Mouse (Mus musculus) limb, embryonic 14.5 days (tissue): Measurements from ENCODE around the gene Gnat2. TPM values are rescaled to one million over a fixed set of nuclear protein-coding genes. Genes with fewer than 3 reads are reported as not detected.

Experiments
- ATAC-seq: fragments of 200-750 bp; cut with Nextera tagmentation; 2 replicates; pipeline ENCODE4 v1.8.0; 2017; ENCODE audit warnings: low read depth, moderate number of reproducible peaks, moderate TSS enrichment; ENCODE audit not compliant: low FRiP score
- DNase-seq: peaks from one replicate; pipeline ENCODE4 v3.0.0-alpha.2; 2015; ENCODE audit warnings: low spot score
- H3K27ac ChIP-seq: fragments of 300-500 bp; sonication (generic); replicated peaks from 2 replicates; pipeline ENCODE4 v1.5.1; 2014; ENCODE audit warnings: low read depth, mild to moderate bottlenecking, low read length, moderate library complexity, mixed read lengths
- H3K27me3 ChIP-seq: fragments of 300-500 bp; sonication (generic); 2 replicates; pipeline ENCODE4 v1.6.1; 2014; ENCODE audit warnings: low read length, mixed read lengths; ENCODE audit not compliant: control insufficient read depth, insufficient read depth
- H3K36me3 ChIP-seq: fragments of 300-500 bp; sonication (generic); 2 replicates; pipeline ENCODE4 v1.6.1; 2014; ENCODE audit warnings: mild to moderate bottlenecking, low read length, moderate library complexity, mixed read lengths; ENCODE audit not compliant: control insufficient read depth, insufficient read depth
- H3K4me1 ChIP-seq: fragments of 300-500 bp; sonication (generic); 2 replicates; pipeline ENCODE4 v1.6.1; 2014; ENCODE audit warnings: antibody characterized with exemption, low read length, mixed read lengths; ENCODE audit not compliant: control insufficient read depth, insufficient read depth
- H3K4me2 ChIP-seq: fragments of 300-500 bp; sonication (generic); replicated peaks from 2 replicates; pipeline ENCODE4 v1.6.1; 2014; ENCODE audit warnings: low read depth, mild to moderate bottlenecking, low read length, moderate library complexity; ENCODE audit not compliant: severe bottlenecking
- H3K4me3 ChIP-seq: fragments of 300-500 bp; sonication (generic); replicated peaks from 2 replicates; pipeline ENCODE4 v1.5.1; 2014; ENCODE audit warnings: low read length
- H3K9ac ChIP-seq: fragments of 300-500 bp; sonication (generic); 2 replicates; pipeline ENCODE4 v1.6.1; 2014; ENCODE audit warnings: mild to moderate bottlenecking, low read depth, low read length, moderate library complexity; ENCODE audit not compliant: severe bottlenecking
- H3K9me3 ChIP-seq: fragments of 300-500 bp; sonication (generic); 2 replicates; pipeline ENCODE4 v1.6.1; 2016; ENCODE audit warnings: low read length; ENCODE audit not compliant: control insufficient read depth
- POLR2A ChIP-seq: fragments of 200-500 bp; IDR thresholded peaks from 2 replicates; pipeline ENCODE4 v1.8.0; 2012; ENCODE audit warnings: inconsistent platforms, mild to moderate bottlenecking, moderate library complexity, borderline replicate concordance; ENCODE audit not compliant: insufficient read depth, insufficient read length; ENCODE audit errors: extremely low read depth
- WGBS: fragments of 180-500 bp; shearing (Covaris S2); extraction: QIAGEN DNeasy Blood & Tissue Kit; methylation state at CpG from one replicate; pipeline ENCODE4 v1.1.7; 2014; 5-methylcytosine and 5-hydroxymethylcytosine counted together
- polyA plus RNA-seq, 2 experiments: library from polyadenylated mRNA; depleted of rRNA in 1 of 2; stranded (reverse) in 1 of 2; unstranded in 1 of 2; fragments of >200 nt; fragmentation: Nextera tagmentation in 1 of 2; extraction: Ambion mirVana in 1 of 2; gene quantifications; 2 replicates each; pipeline versions ENCODE4 v1.2.1 to v1.2.3; 2012 to 2014

Gnat2 gene
- polyA plus RNA-seq, 2 experiments, result 0.70 TPM

DNA sequence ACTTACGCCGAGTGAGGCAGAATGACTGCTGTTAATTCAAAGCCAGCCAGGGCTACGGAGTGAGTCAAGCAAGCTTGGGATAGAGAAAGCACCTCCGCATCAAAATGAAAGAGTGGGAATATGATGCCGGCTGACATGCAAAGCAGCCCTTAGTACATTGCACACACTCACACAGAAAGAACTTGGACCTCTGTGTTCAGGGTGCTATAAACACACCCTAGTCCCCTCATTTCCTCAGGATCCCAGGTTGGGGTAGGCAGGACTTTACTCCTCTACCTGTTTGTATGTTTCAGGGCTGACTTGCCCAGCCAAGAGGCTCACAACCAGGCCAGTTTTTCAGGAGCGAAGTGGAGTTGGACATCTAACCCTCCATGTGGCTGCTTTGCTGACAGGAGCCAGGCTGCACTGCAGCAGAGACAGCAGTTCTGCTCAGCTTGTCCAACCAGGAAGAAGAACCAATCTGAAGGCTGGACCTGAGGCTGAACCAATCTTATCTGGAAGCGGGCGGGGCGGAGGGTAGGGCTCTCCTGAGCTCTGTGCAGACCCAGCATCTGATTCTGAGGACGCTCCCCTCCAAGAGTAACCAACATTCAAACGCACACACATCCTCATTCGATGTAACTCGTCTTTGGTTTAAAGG lies 23.2 kb upstream of the Gnat2 start:
- no peak overlapping the region for H3K9ac ChIP-seq
- H3K4me3 ChIP-seq, result no peak overlapping the region
- no peak for TF ChIP-seq POLR2A
- H3K4me1 ChIP-seq, result no peaks in the 10 kb centered on the region
- H3K9me3 ChIP-seq, result no peaks in the 10 kb centered on the region
- no peaks in the 10 kb centered on the region for H3K27me3 ChIP-seq
- no peak for ATAC-seq
- H3K4me2 ChIP-seq, result no peak overlapping the region
- no peak overlapping the region for H3K27ac ChIP-seq
- H3K36me3 ChIP-seq, result peaks cover 16% of the 10 kb centered on the region
- 61% methylated on average over 13 of the region's 13 CpGs for WGBS
- DNase-seq, result no peak

DNA sequence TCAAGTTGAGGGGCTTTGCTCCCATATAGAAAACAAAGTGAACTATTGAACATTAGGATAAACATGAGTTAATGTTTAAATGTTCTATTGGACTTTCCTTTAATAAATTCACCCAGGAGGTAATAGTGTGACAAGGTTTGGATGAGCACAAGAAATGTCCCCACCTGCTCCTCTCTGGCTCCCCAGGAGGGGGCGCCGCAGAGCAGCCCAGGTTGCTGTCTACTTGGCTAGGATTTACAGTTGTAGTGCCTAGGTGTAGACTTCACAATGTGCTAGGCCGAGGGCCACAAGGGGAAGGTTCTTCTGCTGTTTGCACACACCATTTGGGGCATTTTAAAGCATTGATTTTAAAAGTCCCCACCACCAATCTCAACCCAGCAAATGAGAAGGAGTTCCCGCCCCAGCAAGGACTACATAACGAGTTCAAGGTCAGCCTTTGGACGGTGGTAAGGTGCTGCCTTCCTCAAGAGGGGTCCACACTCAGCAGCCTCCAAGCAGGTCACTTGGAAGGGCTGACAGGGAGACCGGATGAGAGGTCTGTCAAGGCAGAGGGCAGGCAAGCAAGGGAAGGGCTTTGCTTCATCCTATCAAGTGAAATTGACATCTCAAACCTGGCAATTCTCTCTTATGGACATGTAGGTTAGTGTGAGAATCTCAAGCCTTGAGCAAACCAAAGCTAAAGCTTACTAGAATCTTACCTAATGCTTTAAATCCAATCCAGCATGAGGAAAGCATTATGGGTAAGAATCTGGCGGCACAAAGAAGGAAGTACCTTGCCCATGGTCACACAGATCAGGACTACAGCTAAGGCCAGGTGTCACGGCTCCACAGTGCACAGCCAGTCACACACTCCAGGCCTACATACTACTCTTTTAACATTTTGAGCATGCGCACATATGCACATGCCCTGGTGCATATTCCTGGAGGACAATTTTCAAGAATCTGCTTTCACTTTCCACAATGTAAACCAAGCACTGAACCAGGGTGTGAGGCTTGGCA lies 22.0 kb upstream of the Gnat2 start:
- Histone ChIP-seq H3K27ac (no peak overlapping the region), H3K4me2 (no peak overlapping the region), H3K9ac (no peak overlapping the region), H3K4me3 (no peak overlapping the region), H3K9me3 (no peaks in the 10 kb centered on the region), H3K36me3 (peaks cover 28% of the 10 kb centered on the region), H3K27me3 (no peaks in the 10 kb centered on the region), H3K4me1 (no peaks in the 10 kb centered on the region)
- peak; percentile 45; the same call in 1 of the 2 replicates for ATAC-seq
- TF ChIP-seq POLR2A, result no peak
- peak; percentile 15 for DNase-seq
- 60% methylated on average over 10 of the region's 10 CpGs for WGBS

- Histone ChIP-seq H3K4me3 (no peak overlapping the region), H3K27ac (no peak overlapping the region), H3K9me3 (no peaks in the 10 kb centered on the region), H3K36me3 (peaks cover 52% of the 10 kb centered on the region), H3K4me1 (no peaks in the 10 kb centered on the region), H3K9ac (no peak overlapping the region), H3K4me2 (no peak overlapping the region), H3K27me3 (no peaks in the 10 kb centered on the region)
- no peak for DNase-seq
- TF ChIP-seq POLR2A, result no peak
- WGBS, result 75% methylated on average over 10 of the region's 10 CpGs
- ATAC-seq, result no peak
Measured at GRCm38 (mm10) chr3:108072983-108073569, 19.5 kb upstream of the Gnat2 start.

- TF ChIP-seq POLR2A, result no peak
- H3K36me3 ChIP-seq, result peaks cover 75% of the 10 kb centered on the region
- H3K27me3 ChIP-seq, result no peaks in the 10 kb centered on the region
- no peak for ATAC-seq
- H3K27ac ChIP-seq, result no peak overlapping the region
- no peak overlapping the region for H3K4me2 ChIP-seq
- H3K9me3 ChIP-seq, result no peaks in the 10 kb centered on the region
- H3K4me1 ChIP-seq, result peaks cover 2% of the 10 kb centered on the region; the same call in 1 of the 2 replicates
- H3K9ac ChIP-seq, result no peak overlapping the region
- H3K4me3 ChIP-seq, result no peak overlapping the region
- DNase-seq, result no peak
- WGBS, result 92% methylated on average over 8 of the region's 9 CpGs
Measured at GRCm38 (mm10) chr3:108076836-108077235, 15.8 kb upstream of the Gnat2 start.

DNA sequence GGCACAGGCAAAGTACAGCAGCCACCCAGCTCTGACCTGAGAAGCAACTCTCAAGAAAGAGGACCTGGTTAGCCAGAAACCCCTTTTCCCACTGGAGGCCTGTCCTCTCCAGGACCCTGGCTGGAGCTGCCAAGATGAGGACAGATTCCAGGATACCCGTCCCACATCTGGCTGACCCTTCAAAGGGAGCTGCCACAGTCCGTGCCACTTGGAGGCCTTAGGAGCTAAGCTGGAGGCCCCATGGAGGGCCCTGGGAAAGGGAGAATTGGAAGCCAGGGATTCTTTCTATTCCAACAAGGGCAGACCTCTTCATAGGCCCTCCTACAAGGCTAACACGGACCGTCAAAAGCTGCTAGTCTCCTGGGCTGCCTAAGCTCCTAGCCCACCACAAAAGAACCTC lies 10.9 kb upstream of the Gnat2 start:
- ATAC-seq (no peak), DNase-seq (no peak)
- Histone ChIP-seq H3K9ac (no peak overlapping the region), H3K4me3 (no peak overlapping the region), H3K4me2 (no peak overlapping the region), H3K27ac (peak overlapping the region; percentile 41; the same call in 1 of the 2 replicates), H3K9me3 (no peaks in the 10 kb centered on the region), H3K27me3 (no peaks in the 10 kb centered on the region), H3K36me3 (peaks cover 38% of the 10 kb centered on the region), H3K4me1 (peaks cover 30% of the 10 kb centered on the region)
- TF ChIP-seq POLR2A, result no peak
- WGBS, result 72% methylated on average over 4 of the region's 4 CpGs
